Mouse (Mus musculus): ENCODE results near the gene Ntn3.

Ntn3 gene

GRCm38 (mm10) chr17:24191481-24191880 is 17.9 kb downstream of the Ntn3 start:
- DNase-seq (ENCODE audit: low spot score in 2 of 2) = no peak

GRCm38 (mm10) chr17:24190934-24191333 is 18.4 kb downstream of the Ntn3 start:
- no peak for DNase-seq (ENCODE audit: low spot score in 2 of 2)

- no peak for DNase-seq (ENCODE audit: low spot score in 2 of 2)
Measured at GRCm38 (mm10) chr17:24174259-24174658, 35.1 kb downstream of the Ntn3 start.

- peak; percentile 20 to 58 for DNase-seq (ENCODE audit: low spot score in 2 of 2)
Measured at GRCm38 (mm10) chr17:24173423-24173822, 35.9 kb downstream of the Ntn3 start.

- peak in 1 of 2 experiments; percentile 27 for DNase-seq (ENCODE audit: low spot score in 2 of 2)
Measured at GRCm38 (mm10) chr17:24171738-24172137, 37.6 kb downstream of the Ntn3 start.

GRCm38 (mm10) chr17:24170729-24171128 is 38.6 kb downstream of the Ntn3 start:
- DNase-seq (ENCODE audit: low spot score in 2 of 2) = peak in 1 of 2 experiments; percentile 24

- DNase-seq (ENCODE audit: low spot score in 2 of 2) = no peak
Measured at GRCm38 (mm10) chr17:24170125-24170524, 39.2 kb downstream of the Ntn3 start.

GRCm38 (mm10) chr17:24169317-24170065 is 39.8 kb downstream of the Ntn3 start, which contains the start of gene Atp6v0c:
Atp6v0c (minus strand) TSS chr17:24169702.
- peak; percentile 94 to 96 for DNase-seq (ENCODE audit: low spot score in 2 of 2)

GRCm38 (mm10) chr17:24168590-24169277 is 40.6 kb downstream of the Ntn3 start:
- peak; percentile 49 to 56 for DNase-seq (ENCODE audit: low spot score in 2 of 2)

- no peak for DNase-seq (ENCODE audit: low spot score in 2 of 2)
Measured at GRCm38 (mm10) chr17:24167891-24168505, 41.3 kb downstream of the Ntn3 start.

- no peak for DNase-seq (ENCODE audit: low spot score in 2 of 2)
Measured at GRCm38 (mm10) chr17:24167120-24167519, 42.2 kb downstream of the Ntn3 start.

GRCm38 (mm10) chr17:24164566-24165259 is 44.6 kb downstream of the Ntn3 start:
- no peak for DNase-seq (ENCODE audit: low spot score in 2 of 2)

- DNase-seq (ENCODE audit: low spot score in 2 of 2) = peak; percentile 96 to 97
Measured at GRCm38 (mm10) chr17:24163176-24163962, 46.0 kb downstream of the Ntn3 start, which contains the start of gene Amdhd2. Amdhd2 (minus strand) TSS chr17:24163766.

- DNase-seq (ENCODE audit: low spot score in 2 of 2) = no peak
Measured at GRCm38 (mm10) chr17:24162584-24163175, 46.7 kb downstream of the Ntn3 start.

- no peak for DNase-seq (ENCODE audit: low spot score in 2 of 2)
Measured at GRCm38 (mm10) chr17:24161466-24161865, 47.9 kb downstream of the Ntn3 start.

- DNase-seq (ENCODE audit: low spot score in 2 of 2) = no peak
Measured at GRCm38 (mm10) chr17:24157526-24157925, 51.8 kb downstream of the Ntn3 start.

- DNase-seq (ENCODE audit: low spot score in 2 of 2) = no peak
Measured at GRCm38 (mm10) chr17:24157121-24157520, 52.2 kb downstream of the Ntn3 start.

GRCm38 (mm10) chr17:24156394-24156793 is 52.9 kb downstream of the Ntn3 start:
- DNase-seq (ENCODE audit: low spot score in 2 of 2) = no peak

GRCm38 (mm10) chr17:24155742-24156141 is 53.6 kb downstream of the Ntn3 start:
- no peak for DNase-seq (ENCODE audit: low spot score in 2 of 2)

GRCm38 (mm10) chr17:24154463-24154862 is 54.9 kb downstream of the Ntn3 start:
- no peak for DNase-seq (ENCODE audit: low spot score in 2 of 2)
